Mouse (Mus musculus) right cerebral cortex, postnatal 14 days (tissue): ENCODE measurements around the gene Vdr.

Experiments
- DNase-seq: peaks from one replicate; pipeline ENCODE4 v3.0.0; 2022

The Vdr gene

DNA sequence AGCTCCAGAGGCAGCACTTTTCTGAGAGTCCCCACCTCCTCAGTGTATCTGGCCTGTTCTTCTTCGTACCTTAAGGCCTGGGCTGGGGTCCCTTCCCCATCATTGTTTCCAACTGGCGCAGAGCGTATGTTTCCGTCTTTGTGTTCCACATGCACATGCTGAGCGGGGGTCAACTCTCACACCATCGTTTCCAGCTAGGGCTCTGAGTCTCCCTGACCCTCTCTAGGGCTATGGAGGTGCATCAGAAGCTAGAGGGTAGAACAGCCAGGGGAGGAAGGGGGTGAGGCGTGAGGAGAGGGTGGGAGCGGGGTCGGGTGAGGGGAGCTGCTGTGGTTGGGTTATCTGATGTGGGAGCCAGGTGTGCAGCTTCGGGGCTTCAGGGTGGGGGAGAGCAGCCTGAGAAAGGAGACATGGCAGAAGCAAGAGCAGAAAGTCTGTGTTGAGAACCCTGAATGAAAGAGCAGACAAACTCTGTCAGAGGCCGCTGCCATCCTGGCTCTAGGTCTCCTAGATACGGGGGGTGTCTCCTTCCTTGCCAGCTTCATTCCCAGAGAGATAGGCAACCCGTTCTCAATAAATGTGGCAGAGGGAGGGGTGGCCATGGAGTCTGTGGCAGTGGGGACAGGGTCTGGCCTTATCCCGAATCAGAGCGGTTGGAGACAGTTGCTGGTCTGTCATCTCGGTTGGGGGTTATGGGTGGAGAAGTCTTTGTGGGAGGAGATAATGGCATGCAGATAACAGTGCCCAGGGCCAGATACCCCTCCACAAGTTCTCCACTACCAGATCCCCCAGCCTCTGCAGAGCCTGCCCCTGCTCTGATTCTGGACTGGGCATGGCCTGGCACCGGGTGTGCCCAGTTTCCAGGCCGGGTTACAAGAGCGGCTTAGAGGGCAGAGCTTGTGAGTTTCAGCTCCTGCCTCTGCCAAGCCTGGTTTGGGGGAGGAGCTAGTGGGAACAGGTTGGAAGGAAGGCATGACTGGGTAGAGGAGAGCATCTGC, 66.1 kb downstream of the Vdr start, which contains the start of gene Hdac7:
TSS of gene Hdac7 (minus strand) at position 466 of the 998 bp plus-strand sequence.
- no peak for DNase-seq

- no peak for DNase-seq
Measured at GRCm38 (mm10) chr15:97843247-97843651, 67.2 kb downstream of the Vdr start.

DNA sequence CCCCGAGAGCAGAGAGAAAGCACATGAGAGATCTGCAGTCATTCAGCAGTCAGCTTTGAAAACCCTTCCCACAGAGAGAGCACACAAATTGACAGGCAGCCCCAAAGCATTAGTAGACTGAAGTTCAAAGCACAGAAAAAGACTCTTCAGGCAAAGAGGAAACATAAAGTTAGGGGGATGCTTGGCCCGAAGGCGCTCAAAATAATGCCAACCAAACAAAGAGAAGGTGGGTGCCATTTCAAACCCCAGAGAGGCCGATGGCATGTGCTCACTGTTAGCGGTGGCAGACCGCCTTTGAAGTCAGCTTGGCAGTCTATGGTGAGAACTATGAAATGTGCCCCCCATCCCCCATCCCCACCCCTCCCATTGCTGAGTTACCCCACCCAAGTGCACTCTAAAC, 68.4 kb downstream of the Vdr start:
- DNase-seq: no peak

GRCm38 (mm10) chr15:97841383-97841782, 69.0 kb downstream of the Vdr start:
- DNase-seq: no peak

GRCm38 (mm10) chr15:97840781-97841180, 69.6 kb downstream of the Vdr start:
- no peak for DNase-seq

- DNase-seq: no peak
Measured at GRCm38 (mm10) chr15:97839991-97840455, 70.4 kb downstream of the Vdr start.

DNA sequence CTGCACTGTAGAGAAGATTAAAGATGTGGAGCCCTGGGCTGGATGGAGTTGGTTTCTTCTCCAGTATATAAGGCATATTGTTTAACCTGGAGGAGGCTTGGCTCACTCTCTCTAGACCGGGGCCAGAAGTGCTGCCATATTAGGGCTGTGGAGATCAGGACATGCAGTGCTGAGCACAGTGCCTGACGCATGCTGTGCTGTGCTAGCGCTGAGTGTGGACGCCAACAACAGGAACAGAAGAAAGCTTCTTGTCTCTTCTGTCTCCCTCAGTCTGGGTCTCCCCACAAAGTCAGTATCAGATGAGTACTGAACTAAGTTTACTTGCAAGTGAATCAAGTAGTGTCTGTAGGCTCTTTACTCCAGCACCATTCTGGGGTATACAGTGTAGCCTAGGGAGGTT, 71.0 kb downstream of the Vdr start:
- DNase-seq: no peak

DNA sequence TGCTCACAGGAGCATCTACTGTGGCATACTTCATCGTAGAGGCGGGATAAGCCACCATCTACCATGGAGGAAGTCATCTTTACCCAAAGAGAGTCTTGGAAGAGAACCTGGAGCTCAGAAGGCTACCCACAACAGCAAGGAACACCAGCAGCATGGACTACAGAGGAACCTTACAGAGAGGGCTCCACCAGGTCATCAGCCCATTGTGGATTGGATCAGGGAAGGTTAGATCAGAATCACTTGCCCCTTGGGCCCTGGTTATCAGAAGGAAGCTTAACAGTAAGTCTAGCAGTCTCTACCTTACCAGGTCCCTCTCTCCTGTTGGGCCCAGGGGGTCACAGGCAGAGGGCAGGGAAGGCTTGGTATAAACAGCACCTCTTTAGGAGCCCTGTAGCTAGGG, 71.4 kb downstream of the Vdr start:
- DNase-seq: no peak

DNA sequence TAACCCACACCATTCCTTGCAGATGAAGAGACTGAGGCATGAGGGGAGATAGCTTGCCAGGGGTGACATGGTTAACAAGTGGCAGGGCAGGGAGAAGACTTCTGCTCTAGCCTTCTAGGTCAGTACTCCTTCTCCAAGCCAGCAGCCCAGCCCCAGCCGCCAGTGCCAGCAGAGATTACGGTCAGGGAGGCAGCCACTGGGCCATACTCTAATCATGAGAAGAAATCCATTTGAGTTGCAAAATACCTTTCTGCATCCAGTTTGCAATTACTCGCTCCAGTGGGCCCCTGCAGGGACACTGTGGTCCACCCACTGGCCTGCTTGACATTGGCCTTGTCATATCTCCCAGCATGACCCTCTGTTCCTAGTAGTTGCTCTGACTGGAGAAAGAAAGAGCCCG, 72.0 kb downstream of the Vdr start:
- no peak for DNase-seq

DNA sequence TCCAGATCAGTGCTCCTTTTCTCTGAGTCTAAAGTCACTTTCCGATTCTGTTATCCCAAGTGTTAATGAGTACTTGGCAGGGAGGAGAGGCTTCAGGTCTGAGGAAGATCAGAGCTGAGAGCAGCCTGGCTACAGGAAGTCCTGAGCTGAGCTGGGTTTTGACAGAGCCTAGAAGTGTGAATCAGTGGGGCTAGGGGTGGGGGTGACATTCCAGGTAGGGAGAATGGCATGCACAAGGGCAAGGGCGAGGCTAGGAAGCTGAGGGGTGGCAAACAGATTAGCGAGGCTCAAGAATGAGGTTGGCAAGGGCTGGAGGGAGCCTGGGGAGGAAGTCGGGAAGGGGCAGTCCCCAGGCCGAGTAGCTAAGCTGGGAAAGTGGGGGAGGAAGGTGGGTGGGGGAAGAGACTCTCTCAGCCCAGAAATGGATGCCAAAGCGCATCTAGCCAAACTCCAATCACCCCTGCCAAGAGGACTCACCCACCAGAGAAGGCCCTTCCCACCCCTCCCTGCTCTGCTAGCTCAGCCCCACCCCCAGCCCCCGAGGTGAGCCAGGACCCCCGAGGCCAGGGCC, 72.9 kb downstream of the Vdr start:
- DNase-seq: no peak

GRCm38 (mm10) chr15:97836894-97837247, 73.6 kb downstream of the Vdr start:
- no peak for DNase-seq

DNA sequence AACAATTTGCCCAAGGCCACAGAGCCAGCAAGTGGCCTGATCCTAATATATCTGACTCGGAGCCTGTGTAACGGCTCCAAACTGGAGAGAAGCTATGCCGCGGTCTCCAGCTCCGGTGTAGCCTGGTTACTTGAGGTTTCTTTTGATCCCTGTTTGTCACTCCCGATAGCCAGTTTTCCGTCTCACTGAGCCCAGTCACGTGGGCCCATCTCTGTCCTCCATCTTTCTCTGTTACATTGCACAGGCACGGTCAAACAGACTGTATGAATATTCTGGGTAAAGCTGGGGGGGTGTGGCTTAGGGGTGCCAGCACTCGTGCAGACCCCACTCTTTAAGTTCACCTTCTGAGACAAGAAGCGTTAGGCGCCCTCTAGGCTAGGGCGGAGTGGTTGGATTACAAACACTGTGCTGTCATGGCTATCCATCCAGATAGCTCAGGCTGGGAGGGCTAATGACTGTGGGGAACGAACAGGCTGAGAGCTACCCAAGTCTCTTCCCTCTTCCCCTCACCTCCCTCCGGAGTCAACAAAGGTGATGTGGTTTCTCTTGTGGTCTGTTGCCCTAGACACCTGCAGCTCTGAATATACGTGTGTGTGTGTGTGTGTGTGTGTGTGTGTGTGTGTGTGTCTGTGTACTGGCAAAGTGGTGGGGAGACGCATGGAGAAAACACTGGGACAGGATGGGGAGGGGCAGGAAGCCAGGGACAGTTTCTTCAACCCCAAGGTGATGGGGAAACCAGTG, 74.1 kb downstream of the Vdr start:
- no peak for DNase-seq

- DNase-seq: no peak
Measured at GRCm38 (mm10) chr15:97832764-97833479, 77.5 kb downstream of the Vdr start.

DNA sequence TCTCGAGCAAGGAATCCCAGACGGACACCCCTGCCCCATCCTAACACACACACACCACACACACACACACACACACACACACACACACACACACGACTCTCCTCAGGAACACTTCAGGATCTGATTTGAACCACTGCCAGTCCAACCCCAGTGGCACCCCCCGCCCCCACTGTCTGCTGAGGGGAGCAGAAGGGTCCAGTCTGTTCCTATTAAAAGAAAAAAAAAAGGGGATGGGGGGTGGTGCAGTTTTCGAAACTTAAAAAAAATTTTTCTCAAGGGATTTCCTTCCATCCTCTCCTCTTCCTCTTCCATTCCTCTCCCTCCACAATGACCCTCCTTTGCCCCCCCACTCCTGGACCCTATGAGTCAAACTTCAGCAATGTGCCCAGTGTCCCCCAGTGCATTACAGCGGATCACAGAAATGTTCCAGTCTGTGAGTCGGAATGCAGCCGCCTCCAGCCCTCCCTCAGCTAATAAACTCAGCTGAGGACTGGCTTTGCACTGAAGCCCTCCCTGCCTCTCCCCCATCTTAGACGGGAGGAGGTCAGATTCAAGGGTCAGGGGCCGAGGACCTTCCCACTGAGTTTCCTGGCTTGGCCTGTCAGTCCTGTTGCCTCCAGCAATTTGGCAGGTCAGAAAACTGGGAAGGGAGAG, 78.3 kb downstream of the Vdr start:
- DNase-seq: no peak

- DNase-seq: peak; percentile 44
Measured at GRCm38 (mm10) chr15:97831242-97831986, 79.0 kb downstream of the Vdr start.

DNA sequence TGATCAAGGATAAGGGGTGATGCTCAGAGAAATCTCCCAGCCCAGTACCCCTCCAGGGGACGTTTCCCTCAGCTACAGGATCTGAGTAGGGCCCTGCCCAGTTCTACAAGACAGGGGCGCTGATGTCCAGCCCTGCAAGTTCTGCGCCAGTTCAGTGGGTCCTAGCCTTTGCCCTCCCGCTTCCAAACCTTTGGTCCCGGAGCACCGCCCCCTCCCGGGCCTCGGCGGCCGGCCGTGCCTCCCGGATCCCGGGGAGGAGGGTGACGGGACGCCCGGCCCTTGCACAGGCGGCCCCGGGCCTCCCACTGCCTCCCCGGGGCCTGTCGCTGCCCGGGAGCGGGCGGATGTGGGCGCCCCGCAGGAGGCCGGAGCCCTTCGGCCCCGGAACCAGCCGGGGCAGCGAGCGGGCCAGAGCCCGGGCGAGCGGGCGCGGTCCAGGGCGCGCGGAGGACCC, 79.6 kb downstream of the Vdr start:
- no peak for DNase-seq

- DNase-seq: no peak
Measured at GRCm38 (mm10) chr15:97830253-97830787, 80.1 kb downstream of the Vdr start.

- no peak for DNase-seq
Measured at GRCm38 (mm10) chr15:97829432-97829831, 81.0 kb downstream of the Vdr start.

- no peak for DNase-seq
Measured at GRCm38 (mm10) chr15:97828901-97829338, 81.5 kb downstream of the Vdr start.

DNA sequence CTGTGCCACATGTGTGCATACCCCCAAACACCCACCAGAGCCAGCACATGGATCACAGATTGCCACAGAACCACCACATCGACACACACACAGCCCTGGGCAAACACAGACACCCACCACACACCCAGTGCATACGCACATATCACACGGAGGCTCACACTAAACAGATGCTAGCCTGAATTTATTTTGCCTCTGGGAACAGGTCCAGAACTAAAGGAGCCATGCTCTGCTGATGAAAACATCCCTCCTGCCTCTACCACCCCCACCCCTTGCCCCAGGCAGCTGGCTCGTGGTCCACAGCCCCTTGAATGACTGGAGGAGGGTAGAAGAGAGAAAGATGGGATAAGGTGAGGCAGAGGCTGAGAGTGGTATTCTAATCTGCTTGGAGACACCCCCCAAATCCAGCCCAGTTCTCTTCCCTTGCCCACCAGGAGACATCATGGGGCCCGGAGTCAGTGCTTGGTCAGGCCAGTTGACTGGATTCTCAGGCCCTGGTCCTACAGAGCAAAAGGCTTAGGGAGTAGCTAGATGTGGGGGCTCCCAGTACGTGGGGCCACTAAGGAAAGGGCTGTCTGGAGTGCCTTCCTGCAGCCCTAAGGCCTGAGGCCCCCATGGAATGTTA, 82.1 kb downstream of the Vdr start:
- no peak for DNase-seq

DNA sequence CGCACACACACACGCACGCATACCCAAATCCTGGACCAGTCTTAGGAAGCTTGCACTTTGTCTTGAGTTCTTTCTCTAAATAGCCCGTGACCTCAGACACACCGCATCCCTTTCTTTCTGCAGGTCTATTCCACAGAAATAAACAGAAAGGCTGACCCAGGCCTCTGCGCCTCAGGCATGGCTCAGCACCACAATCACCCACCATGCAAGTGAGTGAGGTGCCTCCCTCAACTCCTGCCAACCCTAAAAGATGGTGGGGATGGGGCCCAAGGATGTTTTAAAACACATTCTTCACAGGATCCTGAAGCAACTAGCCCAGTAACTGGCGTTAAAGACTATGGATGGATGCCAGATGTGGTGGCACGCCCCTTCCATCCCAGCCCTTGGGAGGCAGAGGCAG, 83.0 kb downstream of the Vdr start:
- DNase-seq: no peak
